Mouse (Mus musculus) stomach, embryonic 16.5 days (tissue): ENCODE results near the gene Wdr19. TPM values are rescaled to one million over a fixed set of nuclear protein-coding genes. Genes with fewer than 3 reads are reported as not detected.
A peak's percentile ranks its signal among the peaks of the same experiment; 100 is the strongest.

ENCODE experiments used
- ATAC-seq: fragments of 200-750 bp; cut with Nextera tagmentation; 2 replicates; pipeline ENCODE4 v1.8.0; 2017; ENCODE audit warnings: moderate number of reproducible peaks, moderate TSS enrichment; ENCODE audit not compliant: insufficient read depth, low FRiP score
- H3K27ac ChIP-seq: fragments of 300-500 bp; sonication (generic); 2 replicates; pipeline ENCODE4 v1.5.1; 2014; ENCODE audit warnings: low read length
- H3K27me3 ChIP-seq: fragments of 300-500 bp; sonication (generic); 2 replicates; pipeline ENCODE4 v1.6.1; 2014; ENCODE audit warnings: low read length, control low read depth, mixed read lengths; ENCODE audit not compliant: control insufficient read depth, insufficient read depth
- H3K36me3 ChIP-seq: fragments of 300-500 bp; sonication (generic); 2 replicates; pipeline ENCODE4 v1.6.1; 2014; ENCODE audit warnings: low read length; ENCODE audit not compliant: control insufficient read depth, insufficient read depth
- H3K4me1 ChIP-seq: fragments of 300-500 bp; sonication (generic); 2 replicates; pipeline ENCODE4 v1.6.1; 2014; ENCODE audit warnings: low read length, control low read depth, mixed read lengths; ENCODE audit not compliant: control insufficient read depth, insufficient read depth
- H3K4me2 ChIP-seq: fragments of 300-500 bp; sonication (generic); 2 replicates; pipeline ENCODE4 v1.6.1; 2014; ENCODE audit warnings: low read depth, low read length, mixed read lengths
- H3K4me3 ChIP-seq: fragments of 300-500 bp; sonication (generic); replicated peaks from 2 replicates; pipeline ENCODE4 v1.5.1; 2014; ENCODE audit warnings: mild to moderate bottlenecking, low read length
- H3K9ac ChIP-seq: fragments of 300-500 bp; sonication (generic); 2 replicates; pipeline ENCODE4 v1.6.1; 2014; ENCODE audit warnings: low read length
- H3K9me3 ChIP-seq: fragments of 300-500 bp; sonication (generic); replicated peaks from 2 replicates; pipeline ENCODE4 v1.6.1; 2016; ENCODE audit warnings: low read length, control low read depth; ENCODE audit not compliant: control insufficient read depth
- WGBS: fragments of 180-500 bp; shearing (Covaris S2); extraction: QIAGEN DNeasy Blood & Tissue Kit; methylation state at CpG from one replicate; pipeline ENCODE4 v1.1.7; 2014; 5-methylcytosine and 5-hydroxymethylcytosine counted together
- polyA plus RNA-seq: library from polyadenylated mRNA; unstranded; fragments of >200 nt; fragmentation: Nextera tagmentation; extraction: Ambion mirVana; gene quantifications from 2 replicates; pipeline ENCODE4 v1.2.1, GENCODE M21; 2015

The Wdr19 gene
- polyA plus RNA-seq = 6.3 and 7.4 TPM in 2 replicates

- Histone ChIP-seq H3K4me3 (peak within 1 kb of the TSS; percentile 80), H3K4me2 (peak within 1 kb of the TSS; percentile 84), H3K9ac (peak within 1 kb of the TSS; percentile 79), H3K36me3 (no peaks in the 10 kb centered on the region), H3K4me1 (peaks cover 6% of the 10 kb centered on the region), H3K9me3 (no peaks in the 10 kb centered on the region), H3K27ac (peak within 1 kb of the TSS; percentile 66), H3K27me3 (no peaks in the 10 kb centered on the region)
- WGBS = under 1% methylated on average over 37 of the region's 37 CpGs
- ATAC-seq = peak; percentile 100
Measured at GRCm38 (mm10) chr5:65199346-65200128, at the start of gene Wdr19. Gene Wdr19, plus strand, starts transcription at chr5:65199696.

GRCm38 (mm10) chr5:65149706-65150105 is 49.8 kb upstream of the Wdr19 start:
- H3K27me3 ChIP-seq = no peaks in the 10 kb centered on the region
- H3K4me2 ChIP-seq = no peak overlapping the region
- no peak overlapping the region for H3K9ac ChIP-seq
- no peak overlapping the region for H3K27ac ChIP-seq
- H3K4me1 ChIP-seq = no peaks in the 10 kb centered on the region
- WGBS = 92% methylated on average over 6 of the region's 6 CpGs
- no peak overlapping the region for H3K4me3 ChIP-seq
- no peaks in the 10 kb centered on the region for H3K9me3 ChIP-seq
- no peak for ATAC-seq
- H3K36me3 ChIP-seq = no peaks in the 10 kb centered on the region; the same call in 1 of the 2 replicates

- Histone ChIP-seq H3K27me3 (no peaks in the 10 kb centered on the region), H3K27ac (no peak overlapping the region), H3K4me3 (no peak overlapping the region), H3K4me2 (no peak overlapping the region), H3K9ac (no peak overlapping the region), H3K9me3 (no peaks in the 10 kb centered on the region), H3K4me1 (no peaks in the 10 kb centered on the region), H3K36me3 (no peaks in the 10 kb centered on the region)
- no peak for ATAC-seq
- WGBS = 84% methylated on average over 8 of the region's 8 CpGs
Measured at GRCm38 (mm10) chr5:65150376-65150955, 49.0 kb upstream of the Wdr19 start.

- H3K36me3 ChIP-seq = no peaks in the 10 kb centered on the region
- H3K9ac ChIP-seq = no peak overlapping the region
- no peaks in the 10 kb centered on the region for H3K27me3 ChIP-seq
- 78% methylated on average over 3 of the region's 3 CpGs for WGBS
- no peak overlapping the region for H3K4me2 ChIP-seq
- H3K27ac ChIP-seq = no peak overlapping the region
- H3K4me3 ChIP-seq = no peak overlapping the region
- no peak for ATAC-seq
- H3K4me1 ChIP-seq = no peaks in the 10 kb centered on the region
- H3K9me3 ChIP-seq = no peaks in the 10 kb centered on the region
Measured at GRCm38 (mm10) chr5:65151276-65151675, 48.2 kb upstream of the Wdr19 start.

- no peak overlapping the region for H3K9ac ChIP-seq
- no peak overlapping the region for H3K27ac ChIP-seq
- no peak for ATAC-seq
- H3K4me1 ChIP-seq = no peaks in the 10 kb centered on the region
- no peak overlapping the region for H3K4me2 ChIP-seq
- no peaks in the 10 kb centered on the region for H3K9me3 ChIP-seq
- no peaks in the 10 kb centered on the region for H3K27me3 ChIP-seq
- no peak overlapping the region for H3K4me3 ChIP-seq
- H3K36me3 ChIP-seq = no peaks in the 10 kb centered on the region
- 80% methylated on average over 5 of the region's 5 CpGs for WGBS
Measured at GRCm38 (mm10) chr5:65151767-65152166, 47.7 kb upstream of the Wdr19 start.

- Histone ChIP-seq H3K4me2 (no peak overlapping the region), H3K27me3 (no peaks in the 10 kb centered on the region), H3K4me3 (no peak overlapping the region), H3K4me1 (no peaks in the 10 kb centered on the region), H3K36me3 (no peaks in the 10 kb centered on the region), H3K9me3 (no peaks in the 10 kb centered on the region), H3K9ac (no peak overlapping the region), H3K27ac (no peak overlapping the region)
- 78% methylated on average over 6 of the region's 6 CpGs for WGBS
- ATAC-seq = no peak
Measured at GRCm38 (mm10) chr5:65154287-65154686, 45.2 kb upstream of the Wdr19 start.

GRCm38 (mm10) chr5:65156853-65157252 is 42.6 kb upstream of the Wdr19 start:
- no peak for ATAC-seq
- H3K36me3 ChIP-seq = no peaks in the 10 kb centered on the region
- H3K4me3 ChIP-seq = no peak overlapping the region
- no peaks in the 10 kb centered on the region for H3K9me3 ChIP-seq
- H3K4me1 ChIP-seq = no peaks in the 10 kb centered on the region
- no peaks in the 10 kb centered on the region for H3K27me3 ChIP-seq
- H3K9ac ChIP-seq = no peak overlapping the region
- WGBS = 72% methylated on average over 2 of the region's 2 CpGs
- H3K4me2 ChIP-seq = no peak overlapping the region
- no peak overlapping the region for H3K27ac ChIP-seq

- no peaks in the 10 kb centered on the region for H3K9me3 ChIP-seq
- H3K36me3 ChIP-seq = no peaks in the 10 kb centered on the region
- ATAC-seq = peak; percentile 76; the same call in 1 of the 2 replicates
- H3K4me3 ChIP-seq = no peak overlapping the region
- H3K4me1 ChIP-seq = no peaks in the 10 kb centered on the region
- no peak overlapping the region for H3K9ac ChIP-seq
- peak overlapping the region; percentile 29; the same call in 1 of the 2 replicates for H3K27ac ChIP-seq
- peak overlapping the region; percentile 26; the same call in 1 of the 2 replicates for H3K4me2 ChIP-seq
- H3K27me3 ChIP-seq = no peaks in the 10 kb centered on the region
- WGBS = 56% methylated on average over 22 of the region's 22 CpGs
Measured at GRCm38 (mm10) chr5:65157412-65158381, 41.8 kb upstream of the Wdr19 start.
